Mouse (Mus musculus) MEL (cell line): ENCODE data around the gene Tmem59l. TPM values are rescaled to one million over a fixed set of nuclear protein-coding genes. Genes with fewer than 3 reads are reported as not detected.

Experiments
- DNase-seq: peaks from one replicate; pipeline ENCODE4 v3.0.0; 2011; ENCODE audit warnings: low read depth, low spot score
- H3K27ac ChIP-seq: 2 replicates; pipeline ENCODE4 v1.5.1; 2012; ENCODE audit warnings: low read depth, mild to moderate bottlenecking, control low read depth, low read length, moderate library complexity; ENCODE audit not compliant: control insufficient read depth
- H3K27me3 ChIP-seq, 2 experiments: fragments of 150-350 bp in 1 of 2; sonication (generic) in 1 of 2; 2 replicates each; pipeline ENCODE4 v1.6.1; 2012; ENCODE audit warnings: low read length in 2 of 2, mild to moderate bottlenecking in 2 of 2, improper control_type of control experiment in 1 of 2, moderate library complexity in 1 of 2; ENCODE audit not compliant: insufficient read depth in 2 of 2, control insufficient read depth in 1 of 2
- H3K36me3 ChIP-seq, 2 experiments: 2 replicates each; pipeline ENCODE4 v1.6.1; 2012 to 2014; ENCODE audit warnings: low read length in 2 of 2, improper control_type of control experiment in 1 of 2, inconsistent platforms in 1 of 2, mild to moderate bottlenecking in 1 of 2; ENCODE audit not compliant: insufficient read depth in 2 of 2, control insufficient read depth in 1 of 2
- H3K4me1 ChIP-seq, 2 experiments: fragments of 150-350 bp in 1 of 2; sonication (generic) in 1 of 2; 2 replicates each; pipeline ENCODE4 v1.6.1; 2012; ENCODE audit warnings: low read length in 2 of 2, improper control_type of control experiment in 1 of 2, mild to moderate bottlenecking in 1 of 2; ENCODE audit not compliant: insufficient read depth in 2 of 2, control insufficient read depth in 1 of 2
- H3K4me3 ChIP-seq, 2 experiments: fragments of 150-350 bp in 1 of 2; sonication (generic) in 1 of 2; 2 replicates each; pipeline ENCODE4 v1.5.1; 2012; ENCODE audit warnings: low read depth in 2 of 2, low read length in 2 of 2, mild to moderate bottlenecking in 2 of 2, moderate library complexity in 2 of 2, control low read depth in 1 of 2, improper control_type of control experiment in 1 of 2; ENCODE audit not compliant: control insufficient read depth in 1 of 2, insufficient read depth in 1 of 2
- H3K79me2 ChIP-seq: 2 replicates; pipeline ENCODE4 v1.6.1; 2012; ENCODE audit warnings: mild to moderate bottlenecking, low read length, moderate library complexity; ENCODE audit not compliant: control insufficient read depth, poor library complexity, insufficient read depth
- H3K9ac ChIP-seq: 2 replicates; pipeline ENCODE4 v1.6.1; 2012; ENCODE audit warnings: low read depth, mild to moderate bottlenecking, control low read depth, low read length, moderate library complexity; ENCODE audit not compliant: control insufficient read depth, poor library complexity, severe bottlenecking
- H3K9me3 ChIP-seq: fragments of 150-350 bp; sonication (generic); replicated peaks from 2 replicates; pipeline ENCODE4 v1.6.1; 2012; ENCODE audit warnings: mild to moderate bottlenecking, low read length, improper control_type of control experiment, moderate library complexity; ENCODE audit not compliant: insufficient read depth
- BHLHE40 ChIP-seq: IDR thresholded peaks from 2 replicates; pipeline ENCODE4 v1.6.1; 2012; ENCODE audit warnings: low read depth, mild to moderate bottlenecking, inconsistent platforms, low read length, improper control_type of control experiment, borderline replicate concordance
- CHD1 ChIP-seq: IDR thresholded peaks from 2 replicates; pipeline ENCODE4 v1.6.1; 2012; ENCODE audit warnings: low read depth, mild to moderate bottlenecking, inconsistent platforms, low read length, improper control_type of control experiment
- CTCF ChIP-seq, 3 experiments: IDR thresholded peaks in 2 of 3; conservative IDR thresholded peaks in 1 of 3; 2 replicates each; pipeline ENCODE4 v1.5.1; 2011 to 2012; ENCODE audit warnings: low read length in 3 of 3, low read depth in 2 of 3, mild to moderate bottlenecking in 2 of 3, improper control_type of control experiment in 1 of 3, inconsistent platforms in 1 of 3, mixed read lengths in 1 of 3, moderate library complexity in 1 of 3; ENCODE audit not compliant: control insufficient read depth in 1 of 3, insufficient read depth in 1 of 3, poor library complexity in 1 of 3, severe bottlenecking in 1 of 3
- E2F4 ChIP-seq: IDR thresholded peaks from 2 replicates; pipeline ENCODE4 v1.6.1; 2011; ENCODE audit warnings: low read depth, low read length, improper control_type of control experiment, borderline replicate concordance
- ELF1 ChIP-seq: IDR thresholded peaks from 2 replicates; pipeline ENCODE4 v1.6.1; 2014; ENCODE audit warnings: low read depth, mild to moderate bottlenecking, inconsistent platforms, low read length, improper control_type of control experiment, moderate library complexity
- EP300 ChIP-seq, 2 experiments: IDR thresholded peaks; 2 replicates each; pipeline ENCODE4 v1.6.1; 2011; ENCODE audit warnings: improper control_type of control experiment in 2 of 2, low read length in 2 of 2, low read depth in 1 of 2, mild to moderate bottlenecking in 1 of 2
- ETS1 ChIP-seq: IDR thresholded peaks from 2 replicates; pipeline ENCODE4 v1.6.1; 2012; ENCODE audit warnings: low read depth, mild to moderate bottlenecking, inconsistent platforms, low read length, improper control_type of control experiment, moderate library complexity
- GATA1 ChIP-seq: IDR thresholded peaks from 2 replicates; pipeline ENCODE4 v1.6.1; 2011; ENCODE audit warnings: low read depth, low read length, improper control_type of control experiment
- MAX ChIP-seq: IDR thresholded peaks from 2 replicates; pipeline ENCODE4 v1.6.1; 2011; ENCODE audit warnings: low read length, improper control_type of control experiment
- MAZ ChIP-seq: IDR thresholded peaks from 2 replicates; pipeline ENCODE4 v1.6.1; 2012; ENCODE audit warnings: low read depth, mild to moderate bottlenecking, inconsistent platforms, low read length, improper control_type of control experiment
- MEF2A ChIP-seq: IDR thresholded peaks from 2 replicates; pipeline ENCODE4 v1.6.1; 2014; ENCODE audit warnings: low read depth, mild to moderate bottlenecking, inconsistent platforms, low read length, improper control_type of control experiment; ENCODE audit not compliant: poor library complexity, insufficient replicate concordance, severe bottlenecking; ENCODE audit errors: extremely low read depth
- MYB ChIP-seq: IDR thresholded peaks from 2 replicates; pipeline ENCODE4 v1.6.1; 2011; ENCODE audit warnings: mild to moderate bottlenecking, low read depth, low read length, improper control_type of control experiment
- MYC ChIP-seq: IDR thresholded peaks from 2 replicates; pipeline ENCODE4 v1.6.1; 2011; ENCODE audit warnings: low read depth, mild to moderate bottlenecking, low read length, improper control_type of control experiment, moderate library complexity
- NELFE ChIP-seq: IDR thresholded peaks from 2 replicates; pipeline ENCODE4 v1.6.1; 2011; ENCODE audit warnings: low read depth, low read length, improper control_type of control experiment
- NRF1 ChIP-seq: IDR thresholded peaks from 2 replicates; pipeline ENCODE4 v1.6.1; 2014; ENCODE audit warnings: low read depth, mild to moderate bottlenecking, inconsistent platforms, low read length, improper control_type of control experiment, moderate library complexity; ENCODE audit not compliant: poor library complexity, insufficient read depth, severe bottlenecking
- POLR2A ChIP-seq, 2 experiments: IDR thresholded peaks; 2 replicates each; pipeline ENCODE4 v1.6.1; 2011 to 2012; ENCODE audit warnings: low read length in 2 of 2, mild to moderate bottlenecking in 2 of 2, control low read depth in 1 of 2, improper control_type of control experiment in 1 of 2, low read depth in 1 of 2, moderate library complexity in 1 of 2; ENCODE audit not compliant: control insufficient read depth in 1 of 2, insufficient read depth in 1 of 2, poor library complexity in 1 of 2
- POLR2AphosphoS2 ChIP-seq: IDR thresholded peaks from 2 replicates; pipeline ENCODE4 v1.6.1; 2011; ENCODE audit warnings: low read length, improper control_type of control experiment
- RAD21 ChIP-seq: IDR thresholded peaks from 2 replicates; pipeline ENCODE4 v1.6.1; 2011; ENCODE audit warnings: mild to moderate bottlenecking, low read depth, low read length, improper control_type of control experiment
- SIN3A ChIP-seq: IDR thresholded peaks from 2 replicates; pipeline ENCODE4 v1.6.1; 2012; ENCODE audit warnings: low read length, improper control_type of control experiment, inconsistent platforms
- SMC3 ChIP-seq: IDR thresholded peaks from 2 replicates; pipeline ENCODE4 v1.6.1; 2011; ENCODE audit warnings: low read depth, low read length, improper control_type of control experiment
- TAL1 ChIP-seq: IDR thresholded peaks from 2 replicates; pipeline ENCODE4 v1.6.1; 2012; ENCODE audit warnings: mild to moderate bottlenecking, inconsistent platforms, low read length, moderate library complexity, mixed read lengths
- TBP ChIP-seq: IDR thresholded peaks from 2 replicates; pipeline ENCODE4 v1.8.0; 2011; ENCODE audit warnings: low read depth, low read length, improper control_type of control experiment
- TCF12 ChIP-seq: IDR thresholded peaks from 2 replicates; pipeline ENCODE4 v1.6.1; 2014; ENCODE audit warnings: low read depth, mild to moderate bottlenecking, inconsistent platforms, low read length, improper control_type of control experiment, moderate library complexity
- UBTF ChIP-seq: IDR thresholded peaks from 2 replicates; pipeline ENCODE4 v1.6.1; 2012; ENCODE audit warnings: low read depth, mild to moderate bottlenecking, inconsistent platforms, low read length, improper control_type of control experiment, moderate library complexity, borderline replicate concordance; ENCODE audit not compliant: insufficient read depth
- USF1 ChIP-seq: IDR thresholded peaks from 2 replicates; pipeline ENCODE4 v1.6.1; 2014; ENCODE audit warnings: low read depth, mild to moderate bottlenecking, inconsistent platforms, low read length, improper control_type of control experiment, moderate library complexity
- USF2 ChIP-seq, 2 experiments: IDR thresholded peaks; 2 replicates each; pipeline ENCODE4 v1.6.1; 2011 to 2012; ENCODE audit warnings: improper control_type of control experiment in 2 of 2, low read length in 2 of 2, borderline replicate concordance in 1 of 2, inconsistent platforms in 1 of 2, low read depth in 1 of 2, mild to moderate bottlenecking in 1 of 2; ENCODE audit not compliant: insufficient read depth in 1 of 2
- ZC3H11A ChIP-seq: IDR thresholded peaks from 2 replicates; pipeline ENCODE4 v1.6.1; 2012; ENCODE audit warnings: low read depth, mild to moderate bottlenecking, inconsistent platforms, low read length, improper control_type of control experiment
- ZKSCAN1 ChIP-seq: IDR thresholded peaks from 2 replicates; pipeline ENCODE4 v1.6.1; 2012; ENCODE audit warnings: low read depth, mild to moderate bottlenecking, inconsistent platforms, low read length, improper control_type of control experiment, moderate library complexity
- ZMIZ1 ChIP-seq: IDR thresholded peaks from 2 replicates; pipeline ENCODE4 v1.6.1; 2012; ENCODE audit warnings: low read depth, mild to moderate bottlenecking, inconsistent platforms, low read length, improper control_type of control experiment, moderate library complexity
- polyA plus RNA-seq, 2 experiments: library from polyadenylated mRNA; stranded (reverse) in 1 of 2; unstranded in 1 of 2; fragments of >175 nt in 1 of 2; fragments of >200 nt in 1 of 2; gene quantifications; 2 replicates each; pipeline versions ENCODE4 v1.2.1 to v1.2.4; 2012; ENCODE audit warnings: low replicate concordance in 2 of 2, low read depth in 1 of 2; ENCODE audit not compliant: insufficient read length in 2 of 2, insufficient read depth in 1 of 2, missing spikeins in 1 of 2
- total RNA-seq: library from RNA; depleted of rRNA; stranded (reverse); fragments of 300-350 nt; gene quantifications from 2 replicates; pipeline ENCODE4 v1.2.3, GENCODE M21; 2012

Gene Tmem59l
- total and polyA plus RNA-seq, 3 experiments = not detected

GRCm38 (mm10) chr8:70452196-70452966 is 34.8 kb downstream of the Tmem59l start:
- Histone ChIP-seq H3K4me3 (no peak overlapping the region), H3K36me3 (no peaks in the 10 kb centered on the region), H3K9me3 (no peaks in the 10 kb centered on the region), H3K27ac (no peak overlapping the region), H3K79me2 (no peaks in the 10 kb centered on the region), H3K4me1 (no peaks in the 10 kb centered on the region), H3K9ac (no peak overlapping the region), H3K27me3 (no peaks in the 10 kb centered on the region)
- DNase-seq = no peak
- TF ChIP-seq USF1 (no peak), EP300 (IDR thresholded peaks at IDR 0.05; ENCODE audit: low read depth in 1 of 2, low read length in 2 of 2) (no peak), CHD1 (no peak), GATA1 (no peak), POLR2A (IDR thresholded peaks at IDR 0.05; ENCODE audit: control insufficient read depth in 1 of 2, insufficient read depth in 1 of 2, low read depth in 1 of 2, low read length in 2 of 2, poor library complexity in 1 of 2) (no peak), SIN3A (no peak), TBP (no peak), BHLHE40 (no peak), MAZ (no peak), MYB (no peak), MYC (no peak), ZKSCAN1 (no peak), RAD21 (no peak), NRF1 (no peak), ZMIZ1 (no peak), UBTF (no peak), CTCF (IDR thresholded peaks at IDR 0.05 in 2 of 3, conservative IDR thresholded peaks at IDR 0.05 in 1 of 3; ENCODE audit: control insufficient read depth in 1 of 3, insufficient read depth in 1 of 3, low read depth in 2 of 3, low read length in 3 of 3, poor library complexity in 1 of 3, severe bottlenecking in 1 of 3) (no peak), ETS1 (no peak)

- Histone ChIP-seq H3K9me3 (no peaks in the 10 kb centered on the region), H3K4me1 (0 out of 4 replicates have a peak, but pooled peaks cover 0 to 5% of the 10 kb centered on the region in 2 experiments), H3K27me3 (no peaks in the 10 kb centered on the region), H3K79me2 (no peaks in the 10 kb centered on the region), H3K4me3 (no peak overlapping the region), H3K36me3 (no peaks in the 10 kb centered on the region; a peak in 1 of 4 replicates), H3K9ac (no peak overlapping the region), H3K27ac (no peak overlapping the region)
- no peak for DNase-seq
- no peak for TF ChIP-seq GATA1
- TF ChIP-seq ETS1 = no peak
- no peak for TF ChIP-seq NELFE
- no peak for TF ChIP-seq MAX
- no peak for TF ChIP-seq ZC3H11A
- no peak for TF ChIP-seq E2F4
- no peak for TF ChIP-seq USF2 (IDR thresholded peaks at IDR 0.05; ENCODE audit: borderline replicate concordance in 1 of 2, insufficient read depth in 1 of 2, low read depth in 1 of 2, low read length in 2 of 2)
- no peak for TF ChIP-seq TCF12
- no peak for TF ChIP-seq ELF1
- no peak for TF ChIP-seq SMC3
- TF ChIP-seq SIN3A = no peak
- no peak for TF ChIP-seq POLR2AphosphoS2
- no peak for TF ChIP-seq TAL1
- TF ChIP-seq ZMIZ1 = no peak
- no peak for TF ChIP-seq TBP
- no peak for TF ChIP-seq NRF1
- TF ChIP-seq MEF2A = no peak
- TF ChIP-seq EP300 (IDR thresholded peaks at IDR 0.05; ENCODE audit: low read depth in 1 of 2, low read length in 2 of 2) = no peak
Measured at GRCm38 (mm10) chr8:70447639-70448420, 39.3 kb downstream of the Tmem59l start.
